Mouse (Mus musculus) thymus, postnatal 10 days (tissue): ENCODE results near the gene Ahdc1.
A peak's percentile ranks its signal among the peaks of the same experiment; 100 is the strongest.

ENCODE experiments used
- DNase-seq, 2 experiments: peaks; one replicate each; pipeline ENCODE4 v3.0.0; 2021; ENCODE audit warnings: low spot score in 2 of 2

Ahdc1 gene

DNA sequence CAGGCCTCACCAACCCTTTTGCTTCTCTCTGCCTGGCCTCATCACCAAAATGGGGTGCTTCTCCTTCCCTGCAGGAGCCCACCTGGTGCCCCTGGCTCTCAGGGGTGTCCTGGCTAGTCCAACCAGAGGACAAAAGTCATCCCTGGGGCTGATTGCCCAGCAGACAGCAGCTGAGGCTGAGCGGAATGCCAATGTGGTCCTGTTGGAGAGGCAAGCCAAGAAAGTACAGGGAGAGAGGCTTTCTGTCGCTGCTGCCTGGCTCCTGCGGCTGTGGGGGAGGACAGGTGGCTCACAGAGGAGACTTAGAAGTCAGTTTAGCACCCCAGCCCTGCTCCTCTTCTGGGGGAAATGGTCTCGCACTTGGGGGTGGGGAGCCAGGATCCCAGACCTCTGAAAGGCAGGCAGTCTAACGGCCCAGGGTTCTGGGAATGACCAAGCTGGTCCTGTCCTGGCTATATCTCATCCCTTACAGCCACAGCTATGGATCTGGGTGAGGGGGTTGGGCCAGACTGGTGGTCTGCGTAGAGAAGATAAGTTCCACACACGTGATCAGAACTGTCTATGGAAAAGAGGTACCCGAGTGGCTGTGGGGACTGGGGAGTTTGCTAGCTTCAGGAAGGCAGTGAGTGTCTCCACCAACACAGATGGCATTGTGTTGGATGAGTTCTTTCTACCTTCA lies 64.0 kb downstream of the Ahdc1 start:
- no peak for DNase-seq

DNA sequence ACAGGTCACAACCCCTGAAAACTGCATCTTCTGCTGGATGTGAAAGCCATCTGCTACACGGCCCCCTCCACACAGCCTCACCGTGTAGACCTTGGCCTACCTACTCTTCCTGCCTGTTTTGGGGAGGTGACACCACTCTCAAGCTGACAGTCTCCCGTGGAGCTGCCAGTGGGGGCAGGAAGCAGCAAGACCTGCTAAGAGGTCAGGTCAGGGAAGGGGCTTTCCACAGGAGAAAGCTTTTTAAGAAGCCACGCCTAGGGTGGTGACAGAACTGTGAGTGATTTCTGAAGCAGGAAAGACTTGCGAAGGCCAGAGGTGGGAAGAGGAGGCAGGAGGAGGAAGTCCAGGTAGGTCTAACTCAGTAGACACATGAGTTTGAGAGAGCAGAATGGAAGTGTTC lies 67.9 kb downstream of the Ahdc1 start:
- DNase-seq: peak in 1 of 2 experiments; percentile 34

DNA sequence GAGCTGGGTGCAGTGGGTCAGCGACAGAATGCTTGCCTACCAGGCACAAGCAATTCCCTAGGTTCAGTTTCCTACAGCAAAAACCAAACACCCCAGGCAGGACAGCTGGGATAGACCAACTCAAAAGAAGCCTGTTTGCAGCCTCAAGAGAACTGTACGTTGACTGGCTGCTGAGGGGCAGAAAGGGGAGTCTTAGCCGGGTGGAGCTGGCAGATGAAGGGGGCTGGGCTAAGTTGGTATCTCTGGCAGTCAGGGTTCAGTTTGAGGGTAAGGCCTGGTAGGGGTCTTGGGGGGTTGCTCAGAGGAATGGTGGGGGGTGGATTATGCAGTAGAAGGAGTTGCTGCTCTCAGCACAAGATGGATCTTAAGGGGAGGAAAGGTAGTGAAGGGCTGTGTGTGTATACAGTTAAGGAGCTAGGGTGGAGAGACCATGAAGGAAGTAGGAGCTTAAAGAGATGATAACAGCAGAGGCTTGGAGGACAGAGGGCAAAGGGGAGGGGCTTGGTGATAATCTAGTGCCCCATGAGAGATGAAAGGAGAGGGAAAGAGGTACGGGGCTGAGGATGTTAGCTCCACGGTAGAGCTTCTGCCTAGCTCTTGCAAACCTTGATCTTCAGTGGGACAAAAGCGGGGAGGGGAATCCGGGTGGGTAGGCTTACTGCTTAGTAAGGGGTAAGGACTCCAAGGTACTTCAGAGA lies 68.5 kb downstream of the Ahdc1 start:
- no peak for DNase-seq

DNA sequence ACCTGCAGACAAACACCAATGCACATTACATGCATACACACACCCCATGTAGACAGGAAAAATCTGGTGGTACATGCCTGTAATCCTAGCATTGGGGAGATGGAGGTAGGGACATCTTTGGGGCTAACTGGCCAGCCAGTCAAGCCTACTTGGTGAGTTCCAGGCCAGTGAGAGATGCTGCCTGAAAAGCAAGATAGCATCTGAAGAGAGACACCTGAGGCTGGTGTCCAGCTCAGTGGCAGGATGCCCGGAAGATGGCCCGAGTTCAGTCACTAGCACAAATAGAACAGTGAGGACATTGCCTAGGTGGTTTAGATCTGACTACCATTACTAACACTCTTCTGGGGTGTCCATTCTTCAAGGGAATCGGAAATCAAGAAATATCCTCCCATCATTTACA lies 69.8 kb downstream of the Ahdc1 start:
- DNase-seq: no peak

DNA sequence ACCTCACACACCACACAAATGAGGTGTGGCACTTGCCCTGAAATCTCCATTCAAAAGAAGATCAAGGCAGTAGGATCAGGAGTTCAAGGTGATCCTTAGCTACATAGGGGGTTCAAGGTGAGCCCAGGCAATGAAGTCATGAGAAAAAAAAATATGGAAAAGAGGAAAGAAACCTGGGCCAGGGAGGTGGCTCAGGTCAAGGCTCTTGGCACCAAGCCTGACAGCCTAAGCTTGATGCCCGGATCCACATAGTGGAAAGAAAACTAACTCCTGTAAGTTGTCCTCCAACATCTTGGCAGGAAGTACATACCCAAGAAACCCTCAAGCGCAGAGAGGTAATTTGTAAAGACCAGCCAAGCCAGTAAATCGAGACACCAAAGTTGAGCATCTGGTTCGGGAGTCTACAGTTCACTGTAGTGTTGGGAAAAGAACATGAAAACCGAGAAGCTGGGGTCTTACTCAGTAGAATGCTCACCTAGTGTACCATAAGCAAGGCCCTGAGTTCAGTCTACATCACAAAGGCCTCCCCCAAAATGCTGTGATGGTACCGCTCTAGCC lies 71.2 kb downstream of the Ahdc1 start:
- DNase-seq: no peak

DNA sequence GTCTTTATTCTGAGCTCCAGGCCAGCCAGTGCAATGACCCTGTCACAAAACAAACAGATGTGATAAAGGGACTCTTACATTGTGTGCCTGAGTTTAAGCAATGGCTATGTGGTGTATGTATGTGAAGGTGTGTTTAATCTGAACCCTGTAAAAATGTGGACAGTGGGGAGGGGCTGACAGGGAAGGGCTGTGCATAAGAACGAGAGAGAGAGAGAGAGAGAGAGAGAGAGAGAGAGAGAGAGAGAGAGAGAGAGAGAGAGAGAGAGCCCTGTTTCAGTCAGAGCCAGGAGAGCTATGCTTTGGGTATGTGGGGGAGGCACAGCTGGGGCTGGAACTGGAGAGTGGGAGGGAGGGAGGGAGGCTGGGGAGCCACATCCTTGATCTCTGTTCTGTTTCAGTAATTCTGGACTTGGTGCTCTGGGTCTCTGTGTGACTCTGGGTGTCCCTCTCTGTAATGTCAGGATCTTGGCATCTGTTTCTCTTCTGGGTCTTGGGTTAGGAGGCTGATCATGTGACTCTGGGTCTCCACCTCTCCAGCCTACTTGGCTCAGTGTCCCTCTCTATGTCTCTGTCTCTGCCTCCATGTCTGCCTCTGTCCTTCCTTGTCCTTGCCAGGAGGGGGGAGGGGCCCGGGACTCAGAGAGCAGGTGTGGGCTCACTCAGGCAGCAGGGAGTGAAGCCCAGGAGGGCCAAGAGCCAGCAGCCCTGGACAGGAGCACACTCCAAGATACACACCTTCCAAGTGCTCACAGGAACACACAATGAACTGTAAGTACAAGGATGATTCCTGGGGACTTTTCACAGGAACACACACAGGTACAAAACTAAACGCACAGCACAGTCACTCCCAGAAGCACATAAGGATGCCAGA lies 73.2 kb downstream of the Ahdc1 start:
- DNase-seq: peak in 1 of 2 experiments; percentile 50

DNA sequence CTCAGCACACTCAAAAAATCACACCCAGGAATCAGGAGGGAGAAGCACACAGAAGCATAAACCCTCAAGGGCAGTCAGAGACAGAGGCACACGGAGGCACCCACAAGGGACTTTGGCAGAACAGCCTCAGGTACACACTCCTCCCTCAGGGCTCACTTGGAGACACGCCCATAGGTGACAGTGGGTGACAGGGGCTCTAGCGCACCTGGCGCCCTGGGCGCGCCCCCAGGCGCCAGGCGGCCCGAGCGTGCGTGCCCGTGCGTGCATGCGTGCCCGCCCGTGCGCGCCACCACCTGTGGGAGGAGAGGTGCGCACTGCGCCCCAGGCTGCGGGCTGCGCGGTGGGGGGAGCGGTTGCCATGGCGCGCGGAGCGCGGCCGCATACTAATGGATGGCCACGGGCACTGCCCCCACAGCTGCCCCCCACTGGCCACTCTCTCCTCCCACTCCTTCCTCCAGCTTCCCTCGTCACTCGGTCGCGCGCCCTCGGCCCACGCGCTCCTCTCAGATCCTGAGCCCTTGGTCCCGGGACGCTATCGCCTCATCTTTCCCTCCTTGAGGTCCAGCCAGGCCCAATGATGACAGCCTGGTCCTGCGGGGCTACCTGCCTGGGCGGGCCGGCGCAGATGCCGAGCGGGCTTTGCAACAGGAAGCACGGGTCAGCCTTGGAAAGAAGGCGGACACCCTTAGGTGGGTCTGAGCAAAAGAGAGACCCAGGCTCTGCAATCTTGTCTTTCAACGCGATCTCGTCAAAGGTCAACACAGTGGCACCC lies 74.1 kb downstream of the Ahdc1 start:
- DNase-seq: peak; percentile 79 to 80

DNA sequence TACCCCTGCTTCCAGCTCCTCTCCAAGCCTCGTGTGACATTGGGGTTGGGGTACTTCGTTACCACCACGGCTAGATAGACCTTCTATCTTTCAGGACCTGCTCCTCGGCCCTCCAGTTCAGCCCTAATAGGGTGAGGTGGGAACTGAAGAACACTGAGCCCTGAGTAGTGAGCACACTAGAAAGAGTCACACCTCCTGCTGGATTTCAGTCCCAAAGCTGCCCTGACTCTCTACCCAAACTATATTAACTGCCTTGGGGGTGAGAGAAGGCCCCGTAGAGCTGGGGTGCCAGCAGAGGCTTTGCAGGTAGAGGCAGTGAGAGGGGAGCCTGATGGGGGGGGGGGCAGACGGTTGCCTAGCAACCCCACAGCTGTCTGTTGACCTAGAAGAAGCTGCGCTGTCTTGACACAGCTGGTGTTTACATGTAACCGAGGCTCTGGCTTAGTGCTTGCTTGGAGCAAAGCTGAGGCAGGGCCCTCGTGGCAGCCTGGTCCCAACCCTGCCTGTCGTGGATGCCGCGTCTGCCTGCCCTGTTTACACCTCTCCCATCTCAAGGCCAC lies 74.8 kb downstream of the Ahdc1 start:
- peak; percentile 81 to 87 for DNase-seq

DNA sequence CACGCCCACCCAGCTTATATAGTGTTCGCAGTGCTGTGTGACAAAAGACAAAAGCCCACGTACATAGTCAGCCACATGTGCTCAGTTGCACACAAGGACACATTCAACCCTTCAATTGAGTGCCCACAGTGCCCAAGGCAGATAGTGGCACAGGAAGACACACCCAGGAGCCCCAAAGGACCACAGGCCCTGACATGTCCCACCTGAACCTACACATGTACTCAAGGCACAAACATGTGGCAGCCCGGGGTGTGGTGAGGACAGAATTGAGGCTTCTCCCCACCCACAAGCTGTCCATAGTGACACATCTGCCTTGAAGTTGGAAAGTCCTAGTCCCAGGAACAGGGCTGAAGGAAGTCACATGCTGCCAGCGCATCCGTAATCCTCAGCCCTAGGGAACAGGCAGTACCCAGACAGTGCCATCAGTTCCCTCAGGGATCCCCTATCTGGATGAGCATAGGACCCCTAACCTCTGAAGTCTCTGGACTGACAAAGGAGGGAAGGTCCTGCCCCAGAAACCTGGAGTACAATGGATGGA lies 76.2 kb downstream of the Ahdc1 start:
- peak in 1 of 2 experiments; percentile 38 for DNase-seq

DNA sequence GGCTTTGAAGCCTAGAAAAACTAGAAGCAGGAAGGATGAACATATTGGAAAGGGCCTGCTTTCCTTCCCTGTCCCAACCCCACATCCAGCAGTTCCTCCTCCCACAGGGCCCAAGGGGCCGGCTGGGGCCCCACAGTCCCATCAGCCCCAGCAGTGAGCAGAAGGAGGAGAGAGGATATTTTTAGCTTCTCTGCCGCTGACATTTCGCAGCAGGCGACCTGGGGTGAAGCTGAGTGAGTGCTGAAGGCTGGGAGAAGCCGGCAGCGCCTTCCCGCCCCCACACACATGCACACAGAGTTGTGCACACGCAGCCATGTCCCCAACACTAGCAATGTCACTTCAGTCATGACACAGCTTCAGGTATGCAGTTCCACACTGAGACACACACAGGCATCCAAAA lies 76.8 kb downstream of the Ahdc1 start:
- peak; percentile 72 to 75 for DNase-seq

DNA sequence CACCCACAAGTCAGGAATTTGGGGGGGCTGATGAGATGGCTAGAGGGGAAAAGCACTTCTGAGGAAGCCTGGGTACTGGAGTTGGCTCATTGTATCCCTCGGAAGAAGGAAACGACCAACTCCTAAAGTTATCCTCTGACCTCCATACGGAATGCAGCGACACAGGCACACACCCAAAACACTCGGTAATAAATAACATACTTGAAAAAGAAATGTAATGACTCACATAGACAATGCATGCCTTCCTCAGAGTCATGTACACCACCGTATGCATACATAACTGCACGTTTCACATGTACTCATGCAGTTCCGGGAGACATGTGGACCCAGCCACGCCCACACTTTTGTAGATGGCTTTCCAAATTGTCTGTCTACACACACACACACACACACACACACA lies 78.3 kb downstream of the Ahdc1 start:
- no peak for DNase-seq

DNA sequence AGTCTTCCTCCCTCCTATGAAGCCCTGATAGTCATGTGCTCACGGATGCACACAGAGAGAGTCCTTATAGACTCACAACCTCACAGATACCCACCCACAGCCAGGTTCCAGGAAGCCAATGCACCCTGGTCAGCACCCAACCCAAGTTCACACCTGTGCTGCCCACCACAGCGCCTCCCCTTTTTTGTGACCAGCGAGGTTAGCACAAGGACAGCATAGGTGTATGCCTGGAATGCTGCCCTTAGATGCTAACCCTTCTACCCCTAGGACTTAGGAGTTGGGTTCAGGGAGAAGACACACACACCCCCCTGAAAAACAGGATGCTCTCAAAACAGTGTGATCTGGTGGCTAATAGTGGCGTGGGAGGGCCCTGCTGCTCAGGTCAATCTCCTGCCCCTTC lies 78.7 kb downstream of the Ahdc1 start:
- no peak for DNase-seq

DNA sequence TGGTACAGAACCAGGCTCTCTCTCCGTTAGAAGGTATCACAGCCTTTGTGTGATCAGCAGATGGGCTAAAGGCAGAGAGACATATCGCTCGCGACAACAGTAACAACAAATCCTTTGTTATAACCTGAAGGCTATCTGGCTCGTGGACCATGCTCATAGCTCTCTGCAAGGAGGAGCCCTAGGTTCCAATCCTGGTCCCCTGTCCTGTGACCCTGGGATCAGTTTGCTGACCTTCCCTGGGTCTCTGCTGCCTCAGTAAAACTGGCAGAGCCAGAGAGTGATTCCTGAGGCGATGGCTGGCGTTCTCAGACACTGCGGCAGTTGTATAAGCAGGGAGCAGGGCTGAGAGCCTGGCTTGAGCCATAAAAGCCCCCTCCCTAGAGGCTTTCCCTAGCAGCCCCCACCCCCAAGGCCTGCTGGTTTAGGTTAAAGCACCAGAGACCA lies 79.2 kb downstream of the Ahdc1 start:
- no peak for DNase-seq

DNA sequence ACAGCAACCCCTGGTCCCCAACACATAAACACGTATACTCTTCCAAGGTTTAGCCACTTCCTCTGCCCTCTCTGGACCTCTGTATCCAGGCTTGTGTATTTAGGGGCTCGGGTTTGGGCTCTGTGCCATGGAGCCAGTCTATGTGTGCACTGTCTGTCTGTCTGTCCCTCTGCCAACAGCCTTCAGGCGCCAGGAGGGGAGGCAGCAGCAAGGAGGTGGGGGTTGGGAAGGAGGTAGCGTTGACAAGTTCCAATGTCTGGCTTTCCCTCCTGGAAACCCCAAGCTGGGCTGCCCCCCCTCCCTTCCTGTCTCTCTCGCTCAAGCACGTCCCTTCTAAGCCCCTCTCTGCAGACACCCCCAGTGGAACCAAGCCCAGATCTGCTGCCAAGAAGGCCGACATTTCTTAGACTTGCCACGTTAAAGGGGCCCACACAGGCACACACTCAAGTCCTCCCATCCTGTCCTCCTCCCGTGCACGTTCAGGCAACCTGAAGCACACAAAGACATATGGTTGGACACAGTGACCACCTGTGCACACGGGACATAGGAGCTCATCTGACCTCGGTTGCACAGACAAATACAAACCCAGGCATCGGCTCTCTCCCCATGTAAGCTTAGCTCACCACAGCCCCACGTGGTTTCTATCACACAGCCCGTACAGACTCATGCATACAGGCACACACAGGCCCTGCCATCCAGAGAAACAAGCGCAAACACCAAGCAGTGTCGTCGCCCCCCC lies 79.8 kb downstream of the Ahdc1 start:
- peak in 1 of 2 experiments; percentile 42 for DNase-seq

DNA sequence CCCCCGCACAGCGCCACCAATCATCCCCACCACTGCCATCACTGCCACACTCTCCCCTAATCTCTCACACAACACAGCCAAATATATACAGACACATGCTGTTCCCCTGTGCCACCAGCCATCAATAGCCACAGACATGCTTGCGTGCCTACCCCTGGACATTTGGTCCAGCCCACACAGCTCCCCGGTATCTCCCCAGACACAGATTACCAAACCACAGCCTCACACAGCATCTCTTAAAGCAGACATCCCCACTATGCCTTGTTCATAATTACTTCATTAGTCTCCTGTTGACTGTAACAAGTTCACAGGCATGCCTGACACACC lies 80.4 kb downstream of the Ahdc1 start:
- DNase-seq: no peak

DNA sequence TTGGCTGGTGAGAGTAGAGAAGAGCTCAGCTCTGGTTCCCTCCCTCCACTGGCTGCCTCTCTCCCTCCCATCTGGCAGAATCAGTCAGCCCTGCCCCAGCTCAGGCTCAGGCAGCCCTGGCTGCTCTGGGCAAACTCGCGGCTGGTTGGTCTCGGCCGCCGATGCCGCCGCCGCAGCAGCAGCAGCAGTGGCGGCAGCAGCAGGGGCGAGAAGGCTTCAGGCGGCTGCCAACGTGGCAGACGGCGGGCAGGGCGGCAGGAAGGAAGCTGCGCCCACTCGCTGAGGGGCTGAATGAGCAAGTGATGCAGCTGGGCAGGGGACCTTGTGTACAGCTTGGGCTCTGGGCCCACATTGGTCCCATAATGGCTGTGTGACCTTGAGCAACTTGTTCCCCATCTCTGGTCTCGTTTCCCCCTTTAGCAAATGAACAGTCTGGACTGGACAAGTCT lies 81.4 kb downstream of the Ahdc1 start:
- peak; percentile 68 to 72 for DNase-seq

DNA sequence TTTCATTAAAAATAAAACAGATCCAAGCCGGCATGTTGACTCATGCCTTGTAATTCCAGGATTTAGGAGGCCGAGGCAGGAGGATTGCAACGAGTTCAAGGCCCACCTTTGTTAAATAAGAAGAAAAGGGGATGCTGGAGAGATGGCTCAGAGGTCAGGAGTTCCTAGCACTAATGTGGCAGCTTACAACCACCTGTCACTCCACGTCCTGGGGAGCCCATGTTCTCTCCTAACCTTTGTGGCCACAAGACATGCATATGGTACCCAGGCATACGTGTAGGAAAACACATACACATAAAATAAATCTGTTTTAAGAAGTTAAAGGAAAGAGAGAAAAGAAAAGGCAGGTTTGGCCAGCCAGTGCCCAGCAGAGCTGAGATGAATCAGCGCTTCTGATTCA lies 82.0 kb downstream of the Ahdc1 start:
- DNase-seq: no peak

DNA sequence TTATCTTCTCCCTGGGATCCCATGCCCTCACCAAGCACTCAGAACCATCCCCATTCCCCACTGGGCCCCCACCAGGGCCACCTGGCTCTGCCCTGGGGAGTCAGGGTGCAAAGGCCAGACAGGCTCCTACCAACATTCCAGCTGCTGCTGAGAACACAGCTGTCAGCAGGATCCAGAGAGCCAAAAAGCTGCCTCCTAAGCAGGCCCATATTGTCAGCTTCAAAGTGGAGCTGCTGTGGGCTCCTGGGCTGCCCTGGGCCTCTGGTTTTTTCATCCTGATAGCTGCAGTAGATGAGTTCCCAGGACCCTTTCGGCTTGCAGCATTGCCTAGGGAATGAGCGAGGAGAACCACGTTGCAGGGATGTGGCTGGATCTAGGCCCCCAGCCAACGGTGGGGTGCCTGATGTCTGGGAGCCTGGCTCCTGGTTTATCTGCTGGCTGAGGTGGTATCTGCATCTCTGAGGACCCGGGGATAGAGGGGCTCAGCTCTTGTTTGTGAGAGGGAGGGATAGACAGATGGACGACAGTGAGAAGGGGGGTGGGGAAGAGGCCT lies 82.5 kb downstream of the Ahdc1 start:
- DNase-seq: no peak

DNA sequence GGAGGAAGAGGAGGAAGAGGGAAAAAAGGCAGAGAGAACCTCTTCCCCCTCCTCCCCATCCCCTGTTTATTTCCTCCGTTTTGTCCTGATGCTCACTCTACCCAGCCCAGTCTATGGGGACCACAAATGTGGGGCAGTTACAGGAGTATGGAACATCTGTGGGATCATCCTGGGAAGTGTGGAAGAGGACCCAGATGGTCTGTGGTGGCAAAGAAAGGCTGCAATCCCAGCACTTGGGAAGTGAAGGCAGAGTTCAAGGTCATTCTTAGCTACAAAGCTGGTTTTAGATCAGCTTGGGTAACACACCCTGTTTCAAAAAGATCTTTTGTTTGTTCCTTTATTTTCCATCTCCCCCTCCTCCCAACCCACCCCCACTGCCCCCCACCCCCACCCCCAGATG lies 83.2 kb downstream of the Ahdc1 start:
- DNase-seq: no peak
